Mouse (Mus musculus): ENCODE data around the gene Psmc1. TPM values are rescaled to one million over a fixed set of nuclear protein-coding genes. Genes with fewer than 3 reads are reported as not detected.

Gene Psmc1
- polyA plus RNA-seq, 1 experiment from 2014 or later: 160 TPM

GRCm38 (mm10) chr12:100093046-100093445 lies 16.9 kb upstream of the Psmc1 start:
- ATAC-seq (no peak), DNase-seq (ENCODE audit: low spot score) (no peak)
- TF ChIP-seq CTCF (IDR thresholded peaks at IDR 0.05): no peak
- TF ChIP-seq EP300 (IDR thresholded peaks at IDR 0.05): no peak
- WGBS: 74% methylated on average over 11 of the region's 11 CpGs
- H3K4me2 ChIP-seq (replicated peaks; ENCODE audit: low read depth, low read length): no peak overlapping the region
- H3K27ac ChIP-seq (ENCODE audit: low read length): no peak overlapping the region
- no peaks in the 10 kb centered on the region for H3K4me1 ChIP-seq (ENCODE audit: insufficient read depth, low read depth, low read length)
- no peaks in the 10 kb centered on the region for H3K36me3 ChIP-seq (ENCODE audit: insufficient read depth, low read length)
- no peaks in the 10 kb centered on the region for H3K9me3 ChIP-seq (ENCODE audit: low read length)
- no peak overlapping the region for H3K4me3 ChIP-seq (ENCODE audit: low read depth, low read length)
- H3K27me3 ChIP-seq (replicated peaks; ENCODE audit: insufficient read depth, low read length): no peaks in the 10 kb centered on the region
- H3K9ac ChIP-seq (replicated peaks; ENCODE audit: low read depth): no peak overlapping the region

- Histone ChIP-seq H3K36me3 (ENCODE audit: insufficient read depth, low read length) (no peaks in the 10 kb centered on the region), H3K4me2 (replicated peaks; ENCODE audit: low read depth, low read length) (no peak overlapping the region), H3K27me3 (replicated peaks; ENCODE audit: insufficient read depth, low read length) (no peaks in the 10 kb centered on the region), H3K4me3 (ENCODE audit: low read depth, low read length) (no peak overlapping the region), H3K27ac (ENCODE audit: low read length) (no peak overlapping the region), H3K9me3 (ENCODE audit: low read length) (no peaks in the 10 kb centered on the region), H3K4me1 (ENCODE audit: insufficient read depth, low read depth, low read length) (no peaks in the 10 kb centered on the region), H3K9ac (replicated peaks; ENCODE audit: low read depth) (no peak overlapping the region)
- DNase-seq (ENCODE audit: low spot score): no peak
- TF ChIP-seq CTCF (IDR thresholded peaks at IDR 0.05): no peak
- 40% methylated on average over 3 of the region's 3 CpGs for WGBS
- ATAC-seq: no peak
Observed at GRCm38 (mm10) chr12:100099971-100100706, 9.8 kb upstream of the Psmc1 start.

- Histone ChIP-seq H3K4me3 (ENCODE audit: low read depth, low read length) (no peak overlapping the region), H3K27me3 (replicated peaks; ENCODE audit: insufficient read depth, low read length) (no peaks in the 10 kb centered on the region), H3K27ac (ENCODE audit: low read length) (no peak overlapping the region), H3K4me2 (replicated peaks; ENCODE audit: low read depth, low read length) (no peak overlapping the region), H3K9ac (replicated peaks; ENCODE audit: low read depth) (no peak overlapping the region), H3K4me1 (ENCODE audit: insufficient read depth, low read depth, low read length) (no peaks in the 10 kb centered on the region), H3K9me3 (ENCODE audit: low read length) (no peaks in the 10 kb centered on the region), H3K36me3 (ENCODE audit: insufficient read depth, low read length) (no peaks in the 10 kb centered on the region)
- WGBS: 58% methylated on average over 3 of the region's 3 CpGs
- TF ChIP-seq CTCF (IDR thresholded peaks at IDR 0.05) (no peak), EP300 (IDR thresholded peaks at IDR 0.05) (no peak)
- no peak for DNase-seq (ENCODE audit: low spot score)
- no peak for ATAC-seq
Observed at GRCm38 (mm10) chr12:100100707-100101030, 9.3 kb upstream of the Psmc1 start.

- no peak overlapping the region for H3K27ac ChIP-seq (ENCODE audit: low read length)
- ATAC-seq (no peak), DNase-seq (ENCODE audit: low spot score) (no peak)
- no peak overlapping the region for H3K4me3 ChIP-seq (ENCODE audit: low read depth, low read length)
- H3K27me3 ChIP-seq (replicated peaks; ENCODE audit: insufficient read depth, low read length): no peaks in the 10 kb centered on the region
- no peak overlapping the region for H3K9ac ChIP-seq (replicated peaks; ENCODE audit: low read depth)
- H3K36me3 ChIP-seq (ENCODE audit: insufficient read depth, low read length): no peaks in the 10 kb centered on the region
- whole genome bisulfite sequencing: 58% methylated on average over 3 of the region's 3 CpGs
- no peaks in the 10 kb centered on the region for H3K4me1 ChIP-seq (ENCODE audit: insufficient read depth, low read depth, low read length)
- H3K4me2 ChIP-seq (replicated peaks; ENCODE audit: low read depth, low read length): no peak overlapping the region
- no peak for TF ChIP-seq EP300 (IDR thresholded peaks at IDR 0.05)
- TF ChIP-seq CTCF (IDR thresholded peaks at IDR 0.05): no peak
- H3K9me3 ChIP-seq (ENCODE audit: low read length): no peaks in the 10 kb centered on the region
Observed at GRCm38 (mm10) chr12:100101651-100102050, 8.3 kb upstream of the Psmc1 start.

GRCm38 (mm10) chr12:100104530-100104929 lies 5.4 kb upstream of the Psmc1 start:
- H3K9ac ChIP-seq (replicated peaks; ENCODE audit: low read depth): no peak overlapping the region
- no peaks in the 10 kb centered on the region for H3K27me3 ChIP-seq (replicated peaks; ENCODE audit: insufficient read depth, low read length)
- H3K4me2 ChIP-seq (replicated peaks; ENCODE audit: low read depth, low read length): no peak overlapping the region
- H3K9me3 ChIP-seq (ENCODE audit: low read length): no peaks in the 10 kb centered on the region
- H3K27ac ChIP-seq (ENCODE audit: low read length): no peak overlapping the region
- no peak overlapping the region for H3K4me3 ChIP-seq (ENCODE audit: low read depth, low read length)
- TF ChIP-seq EP300 (IDR thresholded peaks at IDR 0.05) (no peak), CTCF (IDR thresholded peaks at IDR 0.05) (no peak)
- H3K4me1 ChIP-seq (ENCODE audit: insufficient read depth, low read depth, low read length): no peaks in the 10 kb centered on the region
- no peak for ATAC-seq
- WGBS: 87% methylated on average over 5 of the region's 5 CpGs
- DNase-seq (ENCODE audit: low spot score): no peak
- no peaks in the 10 kb centered on the region for H3K36me3 ChIP-seq (ENCODE audit: insufficient read depth, low read length)

GRCm38 (mm10) chr12:100106275-100106895 lies 3.6 kb upstream of the Psmc1 start:
- Histone ChIP-seq H3K9me3 (ENCODE audit: low read length) (no peaks in the 10 kb centered on the region), H3K27ac (ENCODE audit: low read length) (no peak overlapping the region), H3K27me3 (replicated peaks; ENCODE audit: insufficient read depth, low read length) (no peaks in the 10 kb centered on the region), H3K9ac (replicated peaks; ENCODE audit: low read depth) (no peak overlapping the region), H3K4me1 (ENCODE audit: insufficient read depth, low read depth, low read length) (peaks cover 5% of the 10 kb centered on the region; the same call in 1 of the 2 replicates), H3K36me3 (ENCODE audit: insufficient read depth, low read length) (no peaks in the 10 kb centered on the region), H3K4me3 (ENCODE audit: low read depth, low read length) (no peak overlapping the region), H3K4me2 (replicated peaks; ENCODE audit: low read depth, low read length) (no peak overlapping the region)
- 13% methylated on average over 18 of the region's 20 CpGs for WGBS
- TF ChIP-seq CTCF (IDR thresholded peaks at IDR 0.05) (peak; percentile 90), EP300 (IDR thresholded peaks at IDR 0.05) (no peak)
- DNase-seq (ENCODE audit: low spot score) (peak; percentile 92), ATAC-seq (peak; percentile 52; the same call in 1 of the 2 replicates)
